Mouse (Mus musculus): Measurements from ENCODE around the gene Kdm2b. TPM values are rescaled to one million over a fixed set of nuclear protein-coding genes. Genes with fewer than 3 reads are reported as not detected.

The Kdm2b gene
- total RNA-seq, 2 experiments from 2014 or later: 140 to 144 TPM

- intact Hi-C loops (cut with DNase I): no loop called here
- no peak for DNase-seq
These were observed 116.0 kb downstream of the Kdm2b start for GRCm38 (mm10) chr5:122873573-122873972.

GRCm38 (mm10) chr5:122872626-122873025 is 117.0 kb downstream of the Kdm2b start:
- DNase-seq: no peak
- intact Hi-C loops (cut with DNase I): no loop called here

GRCm38 (mm10) chr5:122863053-122863452 is 126.6 kb downstream of the Kdm2b start:
- intact Hi-C loops (cut with DNase I): loop anchor here (10.0 kb wide), 1 partner anchor 48 kb away; no protein-coding TSS in a partner anchor
- no peak for DNase-seq

- intact Hi-C loops (cut with DNase I): no loop called here
- no peak for DNase-seq
These were observed 133.8 kb downstream of the Kdm2b start for GRCm38 (mm10) chr5:122855858-122856257.

GRCm38 (mm10) chr5:122852611-122853010 is 137.0 kb downstream of the Kdm2b start:
- DNase-seq: no peak
- intact Hi-C loops (cut with DNase I): no loop called here

- peak; percentile 75 for DNase-seq
- intact Hi-C loops (cut with DNase I): no loop called here
These were observed 139.2 kb downstream of the Kdm2b start for GRCm38 (mm10) chr5:122850319-122851002.

GRCm38 (mm10) chr5:122849521-122850318 is 139.9 kb downstream of the Kdm2b start, which contains the start of gene Rnf34:
Gene Rnf34, plus strand, starts transcription at chr5:122850048.
- intact Hi-C loops (cut with DNase I): no loop called here

GRCm38 (mm10) chr5:122843799-122844198 is 145.8 kb downstream of the Kdm2b start:
- no peak for DNase-seq
- intact Hi-C loops (cut with DNase I): no loop called here

More at GRCm38 (mm10) chr5:122849521-122850318, 139.9 kb downstream of the Kdm2b start, which contains the start of gene Rnf34:
- peak; percentile 99 for DNase-seq

- intact Hi-C loops (cut with DNase I): no loop called here
These were observed 148.5 kb downstream of the Kdm2b start for GRCm38 (mm10) chr5:122841126-122841525.

GRCm38 (mm10) chr5:122832996-122833395 is 156.6 kb downstream of the Kdm2b start:
- intact Hi-C loops (cut with DNase I): no loop called here
- no peak for DNase-seq

More at GRCm38 (mm10) chr5:122841126-122841525, 148.5 kb downstream of the Kdm2b start:
- DNase-seq: no peak

- intact Hi-C loops (cut with DNase I): no loop called here
- no peak for DNase-seq
These were observed 157.1 kb downstream of the Kdm2b start for GRCm38 (mm10) chr5:122832536-122832935.

GRCm38 (mm10) chr5:122825099-122825498 is 164.5 kb downstream of the Kdm2b start:
- DNase-seq: no peak
- intact Hi-C loops (cut with DNase I): no loop called here

GRCm38 (mm10) chr5:122824450-122824849 is 165.2 kb downstream of the Kdm2b start:
- no peak for DNase-seq
- intact Hi-C loops (cut with DNase I): no loop called here

GRCm38 (mm10) chr5:122823976-122824375 is 165.6 kb downstream of the Kdm2b start:
- intact Hi-C loops (cut with DNase I): no loop called here
- no peak for DNase-seq

GRCm38 (mm10) chr5:122822441-122822840 is 167.2 kb downstream of the Kdm2b start:
- DNase-seq: no peak
- intact Hi-C loops (cut with DNase I): no loop called here

GRCm38 (mm10) chr5:122821524-122821885 is 168.1 kb downstream of the Kdm2b start:
- DNase-seq: no peak
- intact Hi-C loops (cut with DNase I): no loop called here

- peak; percentile 95 for DNase-seq
- intact Hi-C loops (cut with DNase I): no loop called here
These were observed 168.7 kb downstream of the Kdm2b start, which contains the start of gene Anapc5 for GRCm38 (mm10) chr5:122820777-122821523. Gene Anapc5, minus strand, starts transcription at chr5:122821339.
